Mouse (Mus musculus) bone marrow, adult 2 months (tissue): ENCODE results near the gene Ncstn. TPM values are rescaled to one million over a fixed set of nuclear protein-coding genes. Genes with fewer than 3 reads are reported as not detected.

Experiments used
- H3K27ac ChIP-seq: fragments of 200-500 bp; 2 replicates; pipeline ENCODE4 v1.5.1; 2012; ENCODE audit warnings: low read depth, mild to moderate bottlenecking, control low read depth, inconsistent platforms, low read length; ENCODE audit not compliant: control insufficient read depth, poor library complexity, insufficient read depth
- H3K4me1 ChIP-seq: fragments of 200-500 bp; 2 replicates; pipeline ENCODE4 v1.6.1; 2011; ENCODE audit warnings: low read length; ENCODE audit not compliant: control insufficient read depth, insufficient read depth
- H3K4me3 ChIP-seq: fragments of 200-500 bp; replicated peaks from 2 replicates; pipeline ENCODE3; 2011; ENCODE audit warnings: mild to moderate bottlenecking, low read depth, low read length, control low read depth; ENCODE audit not compliant: control insufficient read depth
- CTCF ChIP-seq: fragments of 200-500 bp; IDR thresholded peaks from 2 replicates; pipeline ENCODE4 v1.5.1; 2011; ENCODE audit warnings: low read length, control low read depth; ENCODE audit not compliant: control insufficient read depth, insufficient read depth
- POLR2A ChIP-seq: fragments of 200-500 bp; IDR thresholded peaks from 2 replicates; pipeline ENCODE4 v1.6.1; 2011; ENCODE audit warnings: low read depth, mild to moderate bottlenecking, control low read depth, low read length, borderline replicate concordance; ENCODE audit not compliant: control insufficient read depth
- WGBS: fragments of 180-500 bp; shearing (Covaris S2); methylation state at CpG from one replicate; pipeline ENCODE4 v1.1.7; 2018; 5-methylcytosine and 5-hydroxymethylcytosine counted together
- polyA plus RNA-seq: library from polyadenylated mRNA; stranded (reverse); fragments of >200 nt; gene quantifications from 2 replicates; pipeline ENCODE4 v1.2.4, GENCODE M21; 2011; ENCODE audit warnings: low replicate concordance; ENCODE audit not compliant: missing spikeins, insufficient read depth, insufficient read length

Gene Ncstn
- polyA plus RNA-seq, 1 experiment = 47.9 TPM

- WGBS = 93% methylated on average over 2 of the region's 2 CpGs
These were observed 40.1 kb upstream of the Ncstn start for GRCm38 (mm10) chr1:172122671-172123070.

GRCm38 (mm10) chr1:172119720-172120119 is 37.1 kb upstream of the Ncstn start:
- TF ChIP-seq POLR2A (no peak), CTCF (peak; percentile 53)
- Histone ChIP-seq H3K27ac (no peak overlapping the region), H3K4me3 (no peak overlapping the region), H3K4me1 (no peaks in the 10 kb centered on the region)
- WGBS = 50% methylated on average over 3 of the region's 3 CpGs

More at GRCm38 (mm10) chr1:172122671-172123070, 40.1 kb upstream of the Ncstn start:
- Histone ChIP-seq H3K27ac (no peak overlapping the region), H3K4me1 (no peaks in the 10 kb centered on the region; the same call in 1 of the 2 replicates), H3K4me3 (no peak overlapping the region)
- no peak for TF ChIP-seq CTCF
- no peak for TF ChIP-seq POLR2A

GRCm38 (mm10) chr1:172119100-172119499 is 36.5 kb upstream of the Ncstn start:
- H3K4me3 ChIP-seq = no peak overlapping the region
- H3K27ac ChIP-seq = no peak overlapping the region
- 66% methylated on average over 6 of the region's 6 CpGs for WGBS
- H3K4me1 ChIP-seq = no peaks in the 10 kb centered on the region
- TF ChIP-seq POLR2A = no peak
- TF ChIP-seq CTCF = no peak

- Histone ChIP-seq H3K27ac (no peak overlapping the region), H3K4me1 (no peaks in the 10 kb centered on the region), H3K4me3 (no peak overlapping the region)
- 87% methylated on average over 5 of the region's 5 CpGs for WGBS
- TF ChIP-seq CTCF (no peak), POLR2A (no peak)
These were observed 34.4 kb upstream of the Ncstn start for GRCm38 (mm10) chr1:172116948-172117347.

- TF ChIP-seq CTCF = no peak
- no peak for TF ChIP-seq POLR2A
- Histone ChIP-seq H3K27ac (no peak overlapping the region), H3K4me3 (no peak overlapping the region), H3K4me1 (no peaks in the 10 kb centered on the region)
- WGBS = 89% methylated on average over 10 of the region's 10 CpGs
These were observed 25.3 kb upstream of the Ncstn start for GRCm38 (mm10) chr1:172107777-172108477.

- no peak overlapping the region for H3K4me3 ChIP-seq
- TF ChIP-seq CTCF = no peak
- no peak for TF ChIP-seq POLR2A
- H3K27ac ChIP-seq = no peak overlapping the region
- no peaks in the 10 kb centered on the region for H3K4me1 ChIP-seq
- 84% methylated on average over 11 of the region's 11 CpGs for WGBS
These were observed 22.5 kb upstream of the Ncstn start for GRCm38 (mm10) chr1:172105101-172105500.

GRCm38 (mm10) chr1:172103619-172104018 is 21.0 kb upstream of the Ncstn start:
- Histone ChIP-seq H3K4me1 (no peaks in the 10 kb centered on the region), H3K27ac (no peak overlapping the region), H3K4me3 (no peak overlapping the region)
- TF ChIP-seq CTCF = no peak
- TF ChIP-seq POLR2A = no peak
- 88% methylated on average over 4 of the region's 4 CpGs for WGBS

GRCm38 (mm10) chr1:172099325-172100033 is 16.9 kb upstream of the Ncstn start:
- no peaks in the 10 kb centered on the region for H3K4me1 ChIP-seq
- 83% methylated on average over 6 of the region's 6 CpGs for WGBS
- H3K27ac ChIP-seq = no peak overlapping the region
- TF ChIP-seq CTCF (no peak), POLR2A (no peak)
- no peak overlapping the region for H3K4me3 ChIP-seq
